Mouse (Mus musculus) heart, embryonic 14.5 days (tissue): Measurements from ENCODE around the gene Dmbx1. TPM values are rescaled to one million over a fixed set of nuclear protein-coding genes. Genes with fewer than 3 reads are reported as not detected.

Experiments
- ATAC-seq: fragments of 200-750 bp; cut with Nextera tagmentation; 2 replicates; pipeline ENCODE4 v1.8.0; 2017; ENCODE audit warnings: low read depth, moderate TSS enrichment; ENCODE audit not compliant: insufficient number of reproducible peaks, insufficient read depth, low FRiP score
- H3K27ac ChIP-seq, 2 experiments: fragments of 200-500 bp in 1 of 2; fragments of 300-500 bp in 1 of 2; sonication (generic) in 1 of 2; replicated peaks in 1 of 2; 2 replicates each; pipeline ENCODE4 v1.5.1; 2012 to 2014; ENCODE audit warnings: low read depth in 2 of 2, low read length in 2 of 2, control low read depth in 1 of 2, mild to moderate bottlenecking in 1 of 2, mixed read lengths in 1 of 2; ENCODE audit not compliant: control insufficient read depth in 1 of 2, insufficient read depth in 1 of 2
- H3K27me3 ChIP-seq: fragments of 300-500 bp; sonication (generic); 2 replicates; pipeline ENCODE4 v1.6.1; 2014; ENCODE audit warnings: mild to moderate bottlenecking, low read length, control low read depth; ENCODE audit not compliant: control insufficient read depth, insufficient read depth
- H3K36me3 ChIP-seq: fragments of 300-500 bp; sonication (generic); 2 replicates; pipeline ENCODE4 v1.6.1; 2014; ENCODE audit warnings: mild to moderate bottlenecking, control low read depth, low read length, mixed read lengths; ENCODE audit not compliant: control insufficient read depth, insufficient read depth
- H3K4me1 ChIP-seq, 2 experiments: fragments of 200-500 bp in 1 of 2; fragments of 300-500 bp in 1 of 2; sonication (generic) in 1 of 2; 2 replicates each; pipeline ENCODE4 v1.6.1; 2012 to 2014; ENCODE audit warnings: low read length in 2 of 2, control low read depth in 1 of 2, mixed read lengths in 1 of 2; ENCODE audit not compliant: control insufficient read depth in 2 of 2, insufficient read depth in 2 of 2
- H3K4me2 ChIP-seq: fragments of 300-500 bp; sonication (generic); 2 replicates; pipeline ENCODE4 v1.6.1; 2014; ENCODE audit warnings: mild to moderate bottlenecking, low read length
- H3K4me3 ChIP-seq, 2 experiments: fragments of 200-500 bp in 1 of 2; fragments of 300-500 bp in 1 of 2; sonication (generic) in 1 of 2; 2 replicates each; pipeline ENCODE4 v1.5.1; 2012 to 2014; ENCODE audit warnings: low read length in 2 of 2, mild to moderate bottlenecking in 2 of 2, control low read depth in 1 of 2, low read depth in 1 of 2, moderate library complexity in 1 of 2; ENCODE audit not compliant: control insufficient read depth in 1 of 2, insufficient read depth in 1 of 2
- H3K9ac ChIP-seq: fragments of 300-500 bp; sonication (generic); 2 replicates; pipeline ENCODE4 v1.6.1; 2014; ENCODE audit warnings: mild to moderate bottlenecking, low read length
- H3K9me3 ChIP-seq: fragments of 300-500 bp; sonication (generic); 2 replicates; pipeline ENCODE4 v1.6.1; 2016; ENCODE audit warnings: low read length, control low read depth; ENCODE audit not compliant: control insufficient read depth
- WGBS: fragments of 180-500 bp; shearing (Covaris S2); extraction: QIAGEN DNeasy Blood & Tissue Kit; methylation state at CpG from one replicate; pipeline ENCODE4 v1.1.7; 2014; 5-methylcytosine and 5-hydroxymethylcytosine counted together
- polyA plus RNA-seq: library from polyadenylated mRNA; unstranded; fragments of >200 nt; fragmentation: Nextera tagmentation; extraction: Ambion mirVana; gene quantifications from 2 replicates; pipeline ENCODE4 v1.2.1, GENCODE M21; 2014

Dmbx1 gene
- polyA plus RNA-seq, 1 experiment from 2014 or later = not detected

DNA sequence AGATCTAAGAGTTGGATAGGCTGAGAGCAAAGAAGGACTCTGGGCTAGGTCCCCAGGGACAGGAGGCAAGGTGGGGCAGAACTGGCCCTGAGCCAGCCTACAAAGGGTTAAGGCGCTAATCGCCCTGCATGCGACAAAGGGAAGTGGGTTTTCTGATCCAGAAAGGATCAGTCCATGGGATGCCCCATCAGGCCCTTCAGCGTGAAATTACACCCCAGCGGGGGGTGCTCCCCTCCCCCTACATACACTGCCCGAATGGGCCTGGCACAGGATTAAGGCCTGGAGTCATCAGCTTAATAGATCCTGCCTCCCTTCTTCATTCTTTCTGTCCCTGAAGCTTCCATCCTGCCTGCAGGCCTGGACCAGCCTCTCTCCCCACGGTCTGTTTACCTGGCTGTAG, 34.0 kb downstream of the Dmbx1 start:
- Histone ChIP-seq H3K9me3 (no peaks in the 10 kb centered on the region), H3K27ac (no peak overlapping the region), H3K36me3 (no peaks in the 10 kb centered on the region), H3K27me3 (peaks cover 77% of the 10 kb centered on the region), H3K4me3 (no peak overlapping the region), H3K4me1 (0 out of 4 replicates have a peak, but pooled peaks cover 2 to 4% of the 10 kb centered on the region in 2 experiments), H3K4me2 (no peak overlapping the region), H3K9ac (no peak overlapping the region)
- 7% methylated on average over 7 of the region's 7 CpGs for WGBS
- no peak for ATAC-seq

DNA sequence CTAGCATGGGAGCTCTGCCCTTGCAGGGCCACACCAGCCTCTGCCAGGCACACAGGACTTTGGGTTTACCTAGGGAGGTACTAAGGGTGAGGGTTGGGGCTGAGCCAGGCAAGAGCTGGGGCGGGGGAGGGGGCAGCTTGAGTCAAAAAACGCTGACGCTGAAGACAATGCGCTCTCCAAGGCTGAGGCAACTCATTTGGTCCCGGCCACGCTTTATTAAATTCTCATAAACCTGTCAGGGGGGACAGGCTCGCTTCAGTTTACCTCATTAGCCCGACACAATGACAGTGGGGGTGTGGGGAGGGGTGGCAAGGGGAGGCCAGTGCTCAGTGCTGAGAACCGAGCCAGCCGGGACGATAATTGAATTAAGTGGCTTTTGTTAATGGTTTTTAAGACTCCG, 35.4 kb downstream of the Dmbx1 start:
- no peak overlapping the region for H3K9ac ChIP-seq
- no peak overlapping the region for H3K4me3 ChIP-seq
- H3K27me3 ChIP-seq = peaks cover 87% of the 10 kb centered on the region
- WGBS = 14% methylated on average over 12 of the region's 12 CpGs
- H3K9me3 ChIP-seq = no peaks in the 10 kb centered on the region
- H3K4me1 ChIP-seq = 0 out of 4 replicates have a peak, but pooled peaks cover 2 to 4% of the 10 kb centered on the region in 2 experiments
- no peak overlapping the region for H3K4me2 ChIP-seq
- ATAC-seq = no peak
- H3K36me3 ChIP-seq = no peaks in the 10 kb centered on the region
- no peak overlapping the region for H3K27ac ChIP-seq

DNA sequence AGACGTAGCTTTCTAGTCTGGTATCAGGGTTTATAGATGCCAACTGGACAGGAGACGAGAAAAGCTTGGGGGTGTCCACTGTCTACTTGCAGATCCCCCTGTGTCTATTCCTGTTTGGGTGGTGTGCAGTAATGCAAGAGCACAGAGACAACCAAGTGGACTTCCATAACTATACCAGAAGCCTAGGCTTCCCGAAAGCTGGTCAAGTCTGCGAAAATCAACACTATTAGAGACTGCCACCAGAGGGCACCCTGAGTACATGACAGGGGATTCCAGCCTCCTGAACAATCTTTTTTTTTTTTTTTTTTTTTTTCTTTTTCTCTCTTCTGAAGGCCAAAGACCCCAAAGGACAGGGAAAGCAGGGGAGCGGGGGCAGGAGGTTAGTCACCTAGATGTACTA, 36.9 kb downstream of the Dmbx1 start:
- Histone ChIP-seq H3K27ac (no peak overlapping the region), H3K36me3 (no peaks in the 10 kb centered on the region), H3K9me3 (no peaks in the 10 kb centered on the region), H3K9ac (no peak overlapping the region), H3K27me3 (peaks cover 87% of the 10 kb centered on the region), H3K4me1 (no peaks in the 10 kb centered on the region), H3K4me2 (no peak overlapping the region), H3K4me3 (no peak overlapping the region)
- no peak for ATAC-seq
- 17% methylated on average over 5 of the region's 5 CpGs for WGBS

DNA sequence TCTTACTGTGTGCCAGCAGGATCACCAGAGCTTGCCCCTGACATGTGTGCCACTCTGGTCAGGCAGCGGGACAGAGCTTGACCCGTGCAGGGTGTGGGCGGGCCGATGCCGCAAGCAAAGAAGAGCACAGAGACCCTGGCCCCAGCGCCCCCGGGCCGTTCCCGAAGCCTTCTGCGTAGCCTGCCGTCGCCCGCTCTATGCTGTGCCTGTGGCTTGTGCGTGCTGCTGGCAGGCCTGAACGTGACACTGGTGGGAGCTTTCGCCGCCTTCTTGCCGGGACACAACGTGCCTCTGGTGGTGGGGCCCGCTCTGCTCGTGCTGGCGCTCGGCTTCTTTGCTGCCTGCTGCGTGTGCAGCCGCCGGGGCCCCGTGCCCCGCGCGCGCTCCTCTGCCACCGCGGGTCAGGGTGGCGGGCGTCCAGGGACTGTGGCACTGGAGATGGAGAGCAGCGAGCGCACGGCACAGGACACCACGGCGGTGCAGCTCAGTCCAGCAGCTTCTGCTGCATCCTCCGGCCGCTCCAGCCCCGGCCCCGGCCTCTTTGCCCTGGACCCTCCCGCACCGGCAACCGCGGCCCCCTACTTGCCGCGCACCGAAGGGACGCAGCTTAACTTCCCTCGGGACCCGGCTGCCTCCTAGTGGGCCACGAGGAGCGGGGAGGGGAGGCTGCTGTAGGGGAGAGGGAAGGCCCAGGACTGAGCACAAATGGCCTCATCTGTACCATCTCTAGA, 41.7 kb downstream of the Dmbx1 start:
- Histone ChIP-seq H3K27ac (no peak overlapping the region), H3K4me3 (peak overlapping the region; percentile 29 to 36), H3K9ac (peak overlapping the region; percentile 25), H3K4me2 (peak overlapping the region; percentile 66), H3K36me3 (no peaks in the 10 kb centered on the region), H3K27me3 (peaks cover 66% of the 10 kb centered on the region), H3K9me3 (no peaks in the 10 kb centered on the region), H3K4me1 (no peaks in the 10 kb centered on the region)
- ATAC-seq = no peak
- WGBS = under 1% methylated on average over 53 of the region's 56 CpGs

DNA sequence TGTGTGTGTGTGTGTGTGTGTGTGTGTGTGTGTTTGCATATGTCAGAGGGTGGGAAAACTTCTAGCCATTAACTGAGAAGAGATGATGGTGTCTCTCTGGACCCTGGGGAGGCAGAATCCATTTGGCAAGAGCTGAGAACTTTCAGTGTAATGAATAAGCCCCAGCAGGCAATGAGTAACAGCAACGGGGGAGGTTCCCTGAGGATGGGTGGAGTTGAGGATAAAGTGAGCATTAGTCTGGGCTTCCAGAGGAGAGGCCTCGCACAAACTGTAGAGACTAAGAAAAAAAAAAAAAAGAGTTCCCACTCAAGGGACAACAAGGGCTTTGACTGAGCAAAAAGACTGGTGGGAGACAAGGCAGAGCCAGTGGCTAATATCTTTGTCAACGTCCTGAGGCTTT, 45.4 kb downstream of the Dmbx1 start:
- Histone ChIP-seq H3K9me3 (no peaks in the 10 kb centered on the region), H3K4me1 (peaks cover 4 to 7% of the 10 kb centered on the region in 2 experiments; a peak in 2 of 4 replicates), H3K4me3 (no peak overlapping the region), H3K27me3 (peaks cover 74% of the 10 kb centered on the region), H3K9ac (no peak overlapping the region), H3K4me2 (no peak overlapping the region), H3K36me3 (no peaks in the 10 kb centered on the region), H3K27ac (no peak overlapping the region)
- WGBS = 17% methylated on average over 3 of the region's 3 CpGs
- no peak for ATAC-seq

DNA sequence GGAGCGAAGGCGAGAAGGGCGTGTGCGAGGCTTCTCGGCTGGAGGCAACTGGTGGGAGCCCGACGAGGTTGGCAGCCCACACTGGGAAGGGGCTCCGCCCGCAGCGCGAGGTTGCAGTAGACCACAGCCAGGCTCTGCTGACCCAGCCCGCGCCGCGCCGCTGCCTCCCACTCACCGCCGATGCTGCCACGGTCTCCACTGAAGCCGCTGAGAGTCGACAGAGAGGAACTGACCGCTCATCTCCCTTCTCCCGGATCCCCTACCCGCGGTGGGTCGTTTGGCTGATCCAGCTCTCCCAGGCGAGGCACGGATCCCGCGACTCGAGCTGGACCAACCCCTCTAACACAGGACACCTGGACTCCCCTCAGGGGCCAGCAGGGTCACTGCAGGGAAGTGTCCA, 49.2 kb downstream of the Dmbx1 start, which contains the start of gene 6430628N08Rik:
Gene 6430628N08Rik (plus strand): TSS at position 113 of the 400 bp plus-strand sequence.
- under 1% methylated on average over 30 of the region's 31 CpGs for WGBS
- Histone ChIP-seq H3K4me2 (peak within 1 kb of the TSS; percentile 60), H3K36me3 (no peaks in the 10 kb centered on the region), H3K27me3 (peaks cover 64% of the 10 kb centered on the region), H3K9me3 (no peaks in the 10 kb centered on the region), H3K9ac (no peak within 1 kb of the TSS), H3K27ac (no peak within 1 kb of the TSS), H3K4me1 (peaks cover 4 to 7% of the 10 kb centered on the region in 2 experiments; a peak in 2 of 4 replicates), H3K4me3 (peak within 1 kb of the TSS; percentile 24 to 29)
- ATAC-seq = no peak

DNA sequence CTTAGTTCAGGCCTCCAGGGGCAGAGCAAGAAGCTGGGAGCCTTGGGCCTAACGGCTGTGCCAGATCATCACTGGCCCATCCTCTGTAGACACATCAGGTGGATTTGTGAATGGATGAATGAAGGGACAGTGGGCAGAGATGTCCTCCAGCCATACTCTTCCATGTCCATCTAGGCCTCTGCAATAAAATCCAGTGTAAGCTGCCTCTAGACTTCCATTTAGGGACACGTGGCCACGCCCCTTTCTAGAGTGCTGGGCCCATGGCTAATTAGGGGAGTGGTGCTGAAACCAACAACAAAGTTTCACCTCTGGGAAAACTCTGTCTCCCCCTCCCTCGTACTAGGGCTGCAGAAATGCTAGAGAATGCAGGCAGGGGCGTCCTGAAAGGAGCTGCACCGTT, 49.7 kb downstream of the Dmbx1 start:
- Histone ChIP-seq H3K4me2 (peak overlapping the region; percentile 60), H3K9me3 (no peaks in the 10 kb centered on the region), H3K27me3 (peaks cover 64% of the 10 kb centered on the region), H3K36me3 (no peaks in the 10 kb centered on the region), H3K9ac (no peak overlapping the region), H3K4me1 (peaks cover 4 to 7% of the 10 kb centered on the region in 2 experiments; a peak in 2 of 4 replicates), H3K27ac (no peak overlapping the region), H3K4me3 (peak overlapping the region; percentile 24 to 29)
- 16% methylated on average over 6 of the region's 6 CpGs for WGBS
- no peak for ATAC-seq
